Mouse (Mus musculus) intestine, postnatal 0 days (tissue): ENCODE measurements around the gene Rai14. TPM values are rescaled to one million over a fixed set of nuclear protein-coding genes. Genes with fewer than 3 reads are reported as not detected.
A peak's percentile ranks its signal among the peaks of the same experiment; 100 is the strongest.

Experiments
- ATAC-seq: fragments of 200-750 bp; cut with Nextera tagmentation; 2 replicates; pipeline ENCODE4 v1.8.0; 2017; ENCODE audit warnings: mild to moderate bottlenecking, moderate TSS enrichment, moderate library complexity
- H3K27ac ChIP-seq: fragments of 300-500 bp; sonication (generic); 2 replicates; pipeline ENCODE4 v1.5.1; 2014; ENCODE audit warnings: mild to moderate bottlenecking, low read depth, low read length, moderate library complexity
- H3K27me3 ChIP-seq: fragments of 300-500 bp; sonication (generic); replicated peaks from 2 replicates; pipeline ENCODE4 v1.6.1; 2014; ENCODE audit warnings: low read length, mixed read lengths; ENCODE audit not compliant: control insufficient read depth, insufficient read depth
- H3K36me3 ChIP-seq: fragments of 300-500 bp; sonication (generic); 2 replicates; pipeline ENCODE4 v1.6.1; 2014; ENCODE audit warnings: mild to moderate bottlenecking, moderate library complexity; ENCODE audit not compliant: control insufficient read depth, insufficient read depth
- H3K4me1 ChIP-seq: fragments of 300-500 bp; sonication (generic); replicated peaks from 2 replicates; pipeline ENCODE4 v1.6.1; 2014; ENCODE audit warnings: antibody characterized with exemption, low read length, mixed read lengths; ENCODE audit not compliant: control insufficient read depth, insufficient read depth
- H3K4me2 ChIP-seq: fragments of 300-500 bp; sonication (generic); replicated peaks from 2 replicates; pipeline ENCODE4 v1.6.1; 2014; ENCODE audit warnings: low read depth, mild to moderate bottlenecking, moderate library complexity
- H3K4me3 ChIP-seq: fragments of 300-500 bp; sonication (generic); 2 replicates; pipeline ENCODE4 v1.5.1; 2014; ENCODE audit warnings: low read depth, low read length
- H3K9ac ChIP-seq: fragments of 300-500 bp; sonication (generic); 2 replicates; pipeline ENCODE4 v1.6.1; 2014; ENCODE audit warnings: mild to moderate bottlenecking, low read depth, low read length
- H3K9me3 ChIP-seq: fragments of 300-500 bp; sonication (generic); 2 replicates; pipeline ENCODE4 v1.6.1; 2016; ENCODE audit warnings: mixed run types; ENCODE audit not compliant: control insufficient read depth
- CTCF ChIP-seq: sonication (generic); IDR thresholded peaks from 2 replicates; pipeline ENCODE4 v1.5.1; 2016; ENCODE audit warnings: low read depth, mild to moderate bottlenecking, control low read depth, antibody characterized with exemption, moderate library complexity
- WGBS: fragments of 180-500 bp; shearing (Covaris S2); extraction: QIAGEN DNeasy Blood & Tissue Kit; methylation state at CpG from one replicate; pipeline ENCODE4 v1.1.7; 2014; 5-methylcytosine and 5-hydroxymethylcytosine counted together
- polyA plus RNA-seq: library from polyadenylated mRNA; unstranded; fragments of >200 nt; fragmentation: Nextera tagmentation; extraction: Ambion mirVana; gene quantifications from 2 replicates; pipeline ENCODE4 v1.2.1, GENCODE M21; 2015

The Rai14 gene
- polyA plus RNA-seq, 1 experiment from 2014 or later: 6.2 TPM

- WGBS: 94% methylated on average over 1 of the region's 1 CpGs
- no peak for ATAC-seq
- TF ChIP-seq CTCF: no peak
- Histone ChIP-seq H3K4me2 (no peak overlapping the region), H3K4me1 (peaks cover 10% of the 10 kb centered on the region), H3K9me3 (0 out of 2 replicates have a peak, but pooled peaks cover 4% of the 10 kb centered on the region), H3K27me3 (no peaks in the 10 kb centered on the region), H3K36me3 (no peaks in the 10 kb centered on the region), H3K9ac (no peak overlapping the region), H3K4me3 (no peak overlapping the region), H3K27ac (no peak overlapping the region)
Observed at GRCm38 (mm10) chr15:10717284-10717683, 2.9 kb upstream of the Rai14 start.

- no peak overlapping the region for H3K4me3 ChIP-seq
- H3K4me1 ChIP-seq: peaks cover 10% of the 10 kb centered on the region
- no peak for ATAC-seq
- no peaks in the 10 kb centered on the region for H3K27me3 ChIP-seq
- H3K4me2 ChIP-seq: no peak overlapping the region
- no peak for TF ChIP-seq CTCF
- 49% methylated on average over 5 of the region's 5 CpGs for WGBS
- H3K9me3 ChIP-seq: 0 out of 2 replicates have a peak, but pooled peaks cover 4% of the 10 kb centered on the region
- H3K9ac ChIP-seq: no peak overlapping the region
- no peak overlapping the region for H3K27ac ChIP-seq
- no peaks in the 10 kb centered on the region for H3K36me3 ChIP-seq
Observed at GRCm38 (mm10) chr15:10715966-10716365, 1.5 kb upstream of the Rai14 start.

- Histone ChIP-seq H3K27me3 (no peaks in the 10 kb centered on the region), H3K4me2 (peak overlapping the region; percentile 98), H3K4me3 (peak overlapping the region; percentile 83), H3K9ac (peak overlapping the region; percentile 73; the same call in 1 of the 2 replicates), H3K36me3 (no peaks in the 10 kb centered on the region), H3K4me1 (peaks cover 10% of the 10 kb centered on the region), H3K9me3 (0 out of 2 replicates have a peak, but pooled peaks cover 4% of the 10 kb centered on the region), H3K27ac (peak overlapping the region; percentile 70; the same call in 1 of the 2 replicates)
- peak; percentile 53 for ATAC-seq
- WGBS: 3% methylated on average over 10 of the region's 10 CpGs
- TF ChIP-seq CTCF: peak; percentile 40
Observed at GRCm38 (mm10) chr15:10715139-10715505, 698 bp upstream of the Rai14 start.

GRCm38 (mm10) chr15:10713626-10714316 is 653 bp downstream of the Rai14 start:
- Histone ChIP-seq H3K27ac (peak overlapping the region; percentile 70), H3K4me3 (peak overlapping the region; percentile 83), H3K9me3 (0 out of 2 replicates have a peak, but pooled peaks cover 4% of the 10 kb centered on the region), H3K4me2 (peak overlapping the region; percentile 98), H3K36me3 (no peaks in the 10 kb centered on the region), H3K27me3 (no peaks in the 10 kb centered on the region), H3K4me1 (peaks cover 10% of the 10 kb centered on the region), H3K9ac (peak overlapping the region; percentile 73)
- 1% methylated on average over 35 of the region's 35 CpGs for WGBS
- ATAC-seq: peak; percentile 14; the same call in 1 of the 2 replicates
- TF ChIP-seq CTCF: no peak

GRCm38 (mm10) chr15:10713181-10713625 is 1.2 kb downstream of the Rai14 start:
- peak overlapping the region; percentile 83 for H3K4me3 ChIP-seq
- H3K9me3 ChIP-seq: 0 out of 2 replicates have a peak, but pooled peaks cover 4% of the 10 kb centered on the region
- no peak for ATAC-seq
- H3K4me1 ChIP-seq: peaks cover 10% of the 10 kb centered on the region
- no peak overlapping the region for H3K27ac ChIP-seq
- H3K36me3 ChIP-seq: no peaks in the 10 kb centered on the region
- 0 out of 2 replicates have a peak overlapping the region, but pooled peaks have one; percentile 34 for H3K9ac ChIP-seq
- WGBS: 17% methylated on average over 13 of the region's 13 CpGs
- H3K4me2 ChIP-seq: peak overlapping the region; percentile 98
- no peaks in the 10 kb centered on the region for H3K27me3 ChIP-seq
- TF ChIP-seq CTCF: no peak

GRCm38 (mm10) chr15:10712288-10712687 is 2.1 kb downstream of the Rai14 start:
- Histone ChIP-seq H3K9me3 (0 out of 2 replicates have a peak, but pooled peaks cover 4% of the 10 kb centered on the region), H3K4me2 (peak overlapping the region; percentile 98; the same call in 1 of the 2 replicates), H3K4me1 (peaks cover 10% of the 10 kb centered on the region), H3K27ac (no peak overlapping the region), H3K4me3 (no peak overlapping the region), H3K36me3 (no peaks in the 10 kb centered on the region), H3K9ac (no peak overlapping the region), H3K27me3 (no peaks in the 10 kb centered on the region)
- 89% methylated on average over 3 of the region's 3 CpGs for WGBS
- no peak for TF ChIP-seq CTCF
- no peak for ATAC-seq
